Mouse (Mus musculus) c-Kit-positive CD71-negative TER-119-negative erythroid progenitor cells, embryonic 14.5 days (primary cell): Measurements from ENCODE around the gene Dynlt1c.
"Not testable (repeated sequence)": the region's sequence is repeated elsewhere in the genome, so short reads cannot be mapped to it uniquely, and the experiment has no call there.

Experiments used
- DNase-seq: peaks from one replicate; pipeline ENCODE4 v3.0.0-alpha.2; 2013; ENCODE audit warnings: low read depth

The Dynlt1c gene

GRCm38 (mm10) chr17:6619271-6619670, 17.8 kb downstream of the Dynlt1c start:
- not testable (repeated sequence) for DNase-seq

DNA sequence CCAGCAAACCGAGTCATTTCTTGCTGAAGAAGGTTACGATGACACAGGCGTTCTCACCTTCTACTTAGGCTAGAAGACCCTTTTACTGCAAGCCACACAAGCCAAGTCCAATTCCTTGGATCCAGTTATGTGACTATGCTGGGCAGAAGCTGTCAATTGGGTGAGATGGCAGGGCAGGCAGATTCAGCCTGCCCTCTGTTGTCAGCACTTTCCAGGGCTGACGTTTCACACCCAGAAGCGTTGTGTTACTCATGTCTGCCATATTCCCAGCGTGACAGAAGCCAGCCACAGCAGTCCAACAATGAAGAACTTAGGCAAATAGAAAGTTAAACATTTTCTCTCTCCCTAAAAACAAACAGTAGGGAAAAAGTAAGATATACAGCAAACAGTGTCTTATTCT, 18.6 kb downstream of the Dynlt1c start:
- DNase-seq = not testable (repeated sequence)

DNA sequence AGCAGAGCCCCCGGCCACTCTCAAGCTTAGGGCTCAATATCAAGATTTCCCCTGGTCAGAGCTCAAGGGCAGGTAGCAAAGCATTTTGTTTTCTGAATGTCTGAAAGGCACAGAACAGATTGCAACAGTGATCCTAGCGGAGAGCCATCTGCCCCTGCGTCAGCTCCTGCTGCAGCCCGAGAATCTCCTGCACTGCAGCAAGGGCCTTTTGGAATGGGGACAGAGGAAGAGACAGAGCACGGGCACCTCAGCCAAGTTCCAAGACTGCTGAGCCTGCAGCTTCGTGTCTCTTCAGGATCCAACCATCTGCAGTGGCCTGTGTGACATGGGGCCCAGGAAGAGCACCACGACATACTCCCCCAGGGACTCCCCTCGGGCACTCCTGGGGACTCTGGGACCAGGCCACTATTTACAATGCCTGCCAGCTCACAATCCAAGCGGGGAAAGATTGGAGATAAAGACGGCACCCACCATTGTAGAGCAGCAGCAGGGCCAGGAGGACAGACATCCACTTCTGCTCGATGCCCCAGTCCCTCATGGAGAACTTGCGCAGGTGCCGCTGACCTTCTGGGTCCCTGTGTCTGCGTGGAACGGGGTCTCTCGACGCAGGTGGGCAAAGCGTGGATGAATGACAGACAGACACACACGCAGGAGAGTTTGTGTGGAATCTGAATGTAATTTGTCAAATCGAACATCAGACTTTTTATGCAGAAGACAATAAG, 19.4 kb downstream of the Dynlt1c start:
- not testable (repeated sequence) for DNase-seq

DNA sequence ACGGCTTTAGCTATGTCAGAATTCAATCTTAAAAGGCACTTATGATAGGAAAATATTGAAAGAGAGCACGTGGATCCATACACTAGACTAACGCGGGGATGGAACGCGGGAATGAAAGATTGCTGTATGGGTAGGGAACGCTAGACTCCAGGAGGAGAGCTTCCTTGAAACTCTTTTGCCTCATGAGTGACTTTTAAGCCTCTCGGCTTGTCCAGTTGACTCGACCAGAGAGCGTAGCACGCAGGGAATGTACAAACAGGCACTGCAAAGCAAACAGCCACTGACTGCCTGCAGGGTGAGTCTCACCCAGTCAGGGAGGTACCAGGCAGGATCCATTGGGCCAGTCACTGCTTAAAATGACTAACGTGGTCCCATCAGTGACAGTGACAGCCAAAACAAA, 20.5 kb downstream of the Dynlt1c start:
- not testable (repeated sequence) for DNase-seq

GRCm38 (mm10) chr17:6624926-6625558, 23.6 kb downstream of the Dynlt1c start:
- not testable (repeated sequence) for DNase-seq

DNA sequence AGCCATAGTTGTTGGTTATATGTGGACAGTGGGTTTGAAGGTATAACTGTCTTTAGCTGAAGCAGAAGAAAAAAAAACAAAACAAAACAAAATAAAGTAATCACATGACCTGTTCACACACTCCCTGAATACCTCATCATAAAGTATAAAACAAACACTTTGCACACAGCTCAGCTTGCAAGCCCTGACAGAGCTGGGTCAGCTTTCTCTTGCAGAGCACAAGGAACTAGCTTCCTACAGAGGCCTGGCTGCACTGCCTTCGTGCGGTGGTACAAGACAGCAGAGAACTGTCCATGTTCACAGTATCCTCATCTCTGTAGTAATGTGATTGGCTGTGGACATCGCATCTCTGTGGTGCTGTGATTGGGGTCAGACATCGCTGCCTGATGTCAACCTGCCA, 28.9 kb downstream of the Dynlt1c start:
- DNase-seq = not testable (repeated sequence)

GRCm38 (mm10) chr17:6632850-6633249, 31.4 kb downstream of the Dynlt1c start:
- not testable (repeated sequence) for DNase-seq

GRCm38 (mm10) chr17:6635781-6636180, 34.3 kb downstream of the Dynlt1c start:
- not testable (repeated sequence) for DNase-seq

- DNase-seq = no peak
Measured at GRCm38 (mm10) chr17:6636861-6637260, 35.4 kb downstream of the Dynlt1c start.

DNA sequence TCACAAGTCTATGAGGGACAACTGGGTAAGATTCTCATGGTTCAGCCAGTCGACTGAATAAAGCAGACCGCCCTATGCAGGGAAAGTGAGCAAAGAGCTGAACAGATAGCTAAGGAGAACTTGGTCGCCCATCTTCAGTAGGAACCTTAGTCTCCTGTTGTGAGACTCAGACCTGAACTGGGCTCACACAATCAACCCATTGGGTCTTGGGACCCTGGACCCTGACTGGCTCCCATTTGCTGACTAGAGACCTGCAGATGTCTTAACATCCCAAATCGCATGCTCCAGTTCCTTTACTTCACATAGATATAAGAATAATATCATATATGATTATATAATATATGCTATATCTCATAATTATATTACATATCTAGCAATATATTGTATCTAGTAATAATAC, 36.0 kb downstream of the Dynlt1c start:
- DNase-seq = not testable (repeated sequence)

DNA sequence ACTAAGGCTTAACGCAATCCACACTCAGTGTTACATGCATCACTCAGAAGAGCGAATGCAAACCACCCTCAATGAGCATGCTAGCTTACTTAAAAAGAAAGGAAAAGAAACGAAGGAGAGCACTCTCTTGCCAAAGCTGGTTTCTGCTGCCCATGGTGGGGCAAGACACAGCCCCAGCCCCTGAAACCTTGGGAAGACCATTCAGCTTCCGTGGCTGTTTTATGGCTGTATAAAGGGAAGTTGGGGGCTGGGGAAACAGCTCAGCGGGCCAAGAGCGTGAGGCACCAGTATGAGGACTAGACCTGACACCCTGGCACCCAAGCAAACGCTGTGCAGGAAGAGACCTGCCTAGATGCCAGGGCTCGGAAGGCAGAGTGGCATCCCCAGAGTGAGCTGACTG, 37.0 kb downstream of the Dynlt1c start:
- DNase-seq = not testable (repeated sequence)

DNA sequence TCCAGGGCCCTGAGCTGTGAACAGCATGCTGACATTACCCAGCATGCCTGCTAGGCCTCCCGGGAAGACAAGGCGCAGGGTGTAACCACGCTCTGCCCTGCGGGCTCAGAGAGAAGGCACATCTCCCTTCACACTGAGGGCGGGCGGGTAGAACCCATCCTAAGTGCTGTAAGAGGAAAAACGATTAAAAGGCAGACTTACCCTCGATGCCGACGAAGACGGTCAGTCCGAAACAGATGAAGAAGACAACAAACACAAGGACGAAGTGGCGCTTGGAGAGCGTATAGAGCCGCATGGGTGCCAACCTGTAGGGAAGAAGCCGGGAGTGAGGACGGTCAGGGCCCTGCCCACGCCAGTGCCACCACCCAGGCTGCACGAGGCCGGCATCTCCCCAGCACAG, 38.0 kb downstream of the Dynlt1c start:
- DNase-seq = not testable (repeated sequence)

GRCm38 (mm10) chr17:6640044-6640637, 38.7 kb downstream of the Dynlt1c start:
- not testable (repeated sequence) for DNase-seq

DNA sequence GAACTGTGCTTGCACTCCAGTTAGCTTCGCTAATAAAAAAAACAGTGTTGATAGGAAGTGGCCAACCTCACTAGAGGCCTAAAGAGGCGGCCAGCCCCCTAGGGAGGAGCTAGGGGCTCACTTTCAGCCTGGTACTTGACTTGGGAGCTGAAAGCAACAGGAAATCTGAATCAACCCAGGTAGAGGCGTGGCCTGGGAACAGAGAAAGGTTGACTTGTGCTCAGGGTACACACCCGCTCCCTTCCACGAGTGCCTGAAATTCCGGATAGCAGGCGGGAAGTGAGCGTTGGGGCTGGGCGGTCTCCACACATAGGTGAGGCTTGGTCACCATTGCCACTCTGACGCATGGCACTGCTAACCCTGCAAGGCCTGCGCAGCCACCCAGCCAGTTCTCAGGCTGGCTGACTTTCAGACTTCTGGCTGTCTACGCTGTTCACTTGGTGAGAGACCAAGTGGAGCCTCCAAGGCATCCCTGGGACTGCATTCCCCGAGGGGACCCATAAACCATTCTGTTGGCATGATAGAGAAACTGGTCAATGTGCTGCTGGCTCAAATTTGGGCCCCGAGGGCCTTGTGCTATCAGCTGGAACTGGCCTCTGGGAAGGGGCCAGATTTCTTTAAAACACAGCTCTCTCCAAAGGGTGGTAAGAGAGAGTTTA, 39.4 kb downstream of the Dynlt1c start:
- not testable (repeated sequence) for DNase-seq

- DNase-seq = not testable (repeated sequence)
Measured at GRCm38 (mm10) chr17:6644210-6644609, 42.7 kb downstream of the Dynlt1c start.

DNA sequence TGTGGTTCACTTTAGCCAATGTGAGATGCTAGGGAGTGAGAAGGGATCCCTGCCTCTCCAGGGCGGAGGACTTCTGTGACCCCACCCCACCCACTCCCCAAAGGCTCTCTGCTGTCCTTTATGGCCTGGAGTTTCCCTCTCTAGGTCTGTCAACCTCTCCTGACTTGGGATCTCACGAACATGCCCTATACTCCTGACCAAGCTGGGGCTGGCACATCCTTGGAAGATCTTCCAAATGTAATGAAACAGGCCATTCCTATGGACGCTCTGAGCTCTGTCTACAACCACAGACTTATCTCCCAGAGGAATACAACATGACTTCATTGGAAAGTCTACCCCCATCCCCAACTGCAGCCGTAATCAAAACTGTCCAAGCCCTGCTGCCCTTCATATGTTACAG, 43.2 kb downstream of the Dynlt1c start:
- not testable (repeated sequence) for DNase-seq

DNA sequence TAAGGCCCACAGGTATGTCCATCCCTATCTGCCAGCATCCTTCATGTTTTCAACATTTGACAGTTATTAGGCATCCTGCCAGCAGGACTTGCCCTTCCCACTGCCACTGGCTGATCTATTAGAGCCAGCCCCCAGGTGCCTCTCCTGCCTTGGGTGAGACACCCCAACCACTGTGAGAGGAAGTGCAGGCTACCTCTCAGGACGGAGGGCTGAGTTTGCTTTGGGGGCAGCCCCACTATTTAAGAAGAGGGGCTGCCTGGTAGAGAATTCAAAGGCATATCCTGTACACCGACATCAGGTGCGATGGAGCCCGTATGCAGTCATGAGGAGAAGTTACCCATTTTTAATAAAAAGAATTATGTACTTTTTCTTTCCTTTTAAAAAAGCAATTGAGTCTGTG, 44.2 kb downstream of the Dynlt1c start:
- DNase-seq = not testable (repeated sequence)

GRCm38 (mm10) chr17:6646841-6647240, 45.4 kb downstream of the Dynlt1c start:
- DNase-seq = not testable (repeated sequence)

- DNase-seq = not testable (repeated sequence)
Measured at GRCm38 (mm10) chr17:6647452-6647851, 46.0 kb downstream of the Dynlt1c start.

- not testable (repeated sequence) for DNase-seq
Measured at GRCm38 (mm10) chr17:6650904-6651565, 49.6 kb downstream of the Dynlt1c start.

DNA sequence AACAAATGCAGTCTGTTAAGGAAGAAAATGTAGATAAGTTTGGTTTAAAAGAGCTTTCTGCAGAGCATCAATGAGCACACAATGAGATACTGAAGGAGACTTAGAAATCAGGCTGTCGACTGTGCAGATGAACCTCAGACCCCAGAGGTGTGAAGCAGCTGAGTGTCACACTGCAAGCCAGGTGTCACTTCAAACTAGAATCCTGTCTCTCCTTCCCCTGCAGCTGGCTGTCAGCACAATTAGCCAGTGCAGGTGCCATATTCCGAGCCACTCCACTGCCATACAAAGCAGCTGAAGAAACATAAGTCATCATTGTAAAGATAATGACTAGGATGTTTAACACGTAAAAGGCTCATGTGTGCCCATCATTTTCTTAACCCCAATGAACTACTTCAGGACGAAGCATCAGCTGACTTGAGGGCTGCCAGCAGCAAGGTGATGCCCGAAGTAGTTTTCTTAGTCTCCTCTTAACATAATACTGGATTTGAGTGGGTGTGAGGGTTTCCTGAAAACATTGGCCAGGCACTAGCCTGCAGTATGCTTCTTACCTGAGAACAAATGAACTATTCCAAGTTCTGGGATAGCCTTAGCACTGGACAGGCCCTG, 52.0 kb downstream of the Dynlt1c start:
- DNase-seq = not testable (repeated sequence)
